Mouse (Mus musculus): ENCODE data around the gene Dhrs11. TPM values are rescaled to one million over a fixed set of nuclear protein-coding genes. Genes with fewer than 3 reads are reported as not detected.

The Dhrs11 gene
- total RNA-seq (2023) = 10 to 100 TPM; 13.9 to 15.4 TPM

GRCm38 (mm10) chr11:84828516-84829399 is at the start of gene Dhrs11:
Dhrs11 (minus strand) TSS chr11:84828994.

GRCm38 (mm10) chr11:84870337-84871043 is 41.7 kb upstream of the Dhrs11 start, which contains the start of gene Ggnbp2:
Ggnbp2 (minus strand) TSS chr11:84870817.

DNA sequence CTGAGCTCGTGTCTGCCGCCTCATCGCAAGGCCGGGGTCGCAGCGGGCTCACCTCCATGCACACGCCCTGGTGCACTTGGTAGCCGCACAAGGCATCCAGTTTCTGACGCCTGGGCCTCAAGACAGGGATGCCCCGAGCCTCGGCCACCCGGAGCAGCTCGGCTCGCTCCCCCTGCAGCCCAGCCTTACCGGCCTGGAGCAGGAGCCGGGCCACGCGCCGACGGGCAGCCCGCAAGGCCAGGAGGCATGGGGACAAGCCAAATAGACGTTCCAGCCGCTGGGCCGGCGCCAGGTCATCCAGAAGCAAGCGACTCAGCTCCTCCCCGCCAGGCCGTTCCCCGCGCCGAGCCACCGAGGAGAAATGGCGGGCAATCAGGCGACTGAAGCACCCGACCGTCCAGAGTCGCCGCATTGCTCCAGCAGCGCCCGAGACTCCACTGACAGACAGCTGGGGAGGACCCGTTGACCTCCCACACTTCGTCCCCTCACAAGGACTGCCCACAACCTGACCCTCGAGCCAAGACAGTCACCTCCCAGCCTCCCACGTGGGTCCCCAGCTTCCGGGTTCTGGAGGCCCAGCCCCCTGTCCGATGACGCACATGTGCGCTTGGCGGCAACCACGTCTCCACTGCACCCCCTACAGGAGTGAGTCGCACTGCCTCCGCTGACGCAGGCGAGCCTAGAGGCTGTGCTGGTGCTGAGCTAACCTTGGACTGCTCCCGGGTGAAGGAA is 9.7 kb downstream of the Dhrs11 start, which contains the start of gene Mrm1:
Mrm1 (minus strand) TSS at position 555 of the 732 bp plus-strand sequence.

Other genes with a start within 250 kb of the Dhrs11 start
- gene Mrm1, start 9.5 kb downstream of the Dhrs11 start, total RNA-seq (2023) = 10 to 100 TPM; 26.3 to 33.4 TPM
- 100 to 1,000 TPM; 169 to 189 TPM for gene Ggnbp2, start 41.8 kb upstream of the Dhrs11 start, total RNA-seq (2023)
- 10 to 100 TPM; 11.5 to 15.4 TPM for gene Myo19, start 51.2 kb upstream of the Dhrs11 start, total RNA-seq (2023)
- gene Pigw, start 51.3 kb upstream of the Dhrs11 start, total RNA-seq (2023) = 10 to 100 TPM in 1 of 2 experiments, 1 to 10 TPM in 1; 8.5 to 13.7 TPM
- 10 to 100 TPM; 34.3 to 37.8 TPM for gene Znhit3, start 87.4 kb upstream of the Dhrs11 start, total RNA-seq (2023)
- not detected for gene Car4, start 128.8 kb upstream of the Dhrs11 start, total RNA-seq (2023)